Mouse (Mus musculus) kidney, embryonic 15.5 days (tissue): ENCODE data around the gene Cpeb1. TPM values are rescaled to one million over a fixed set of nuclear protein-coding genes. Genes with fewer than 3 reads are reported as not detected.

Experiments
- ATAC-seq: fragments of 200-750 bp; cut with Nextera tagmentation; replicated peaks from 2 replicates; pipeline ENCODE4 v1.8.0; 2017; ENCODE audit warnings: moderate TSS enrichment; ENCODE audit not compliant: low FRiP score
- H3K27ac ChIP-seq: fragments of 300-500 bp; sonication (generic); 2 replicates; pipeline ENCODE4 v1.5.1; 2015; ENCODE audit warnings: mild to moderate bottlenecking, inconsistent platforms
- H3K27me3 ChIP-seq: fragments of 300-500 bp; sonication (generic); 2 replicates; pipeline ENCODE4 v1.6.1; 2015; ENCODE audit warnings: inconsistent platforms
- H3K36me3 ChIP-seq: fragments of 300-500 bp; sonication (generic); 2 replicates; pipeline ENCODE4 v1.6.1; 2015; ENCODE audit warnings: inconsistent platforms
- H3K4me1 ChIP-seq: fragments of 300-500 bp; sonication (generic); 2 replicates; pipeline ENCODE4 v1.6.1; 2015; ENCODE audit warnings: inconsistent platforms
- H3K4me2 ChIP-seq: fragments of 300-500 bp; sonication (generic); 2 replicates; pipeline ENCODE4 v1.6.1; 2015; ENCODE audit warnings: moderate library complexity, mild to moderate bottlenecking, inconsistent platforms
- H3K4me3 ChIP-seq: fragments of 300-500 bp; sonication (generic); replicated peaks from 2 replicates; pipeline ENCODE4 v1.5.1; 2015; ENCODE audit warnings: mild to moderate bottlenecking, inconsistent platforms
- H3K9ac ChIP-seq: fragments of 300-500 bp; sonication (generic); 2 replicates; pipeline ENCODE4 v1.6.1; 2015; ENCODE audit warnings: mild to moderate bottlenecking, inconsistent platforms
- H3K9me3 ChIP-seq: fragments of 300-500 bp; sonication (generic); replicated peaks from 2 replicates; pipeline ENCODE4 v1.6.1; 2016; ENCODE audit warnings: inconsistent platforms
- WGBS: fragments of 180-500 bp; shearing (Covaris S2); methylation state at CpG from one replicate; pipeline ENCODE4 v1.1.7; 2015; ENCODE audit warnings: mixed read lengths; 5-methylcytosine and 5-hydroxymethylcytosine counted together
- polyA plus RNA-seq: library from polyadenylated mRNA; unstranded; fragments of >200 nt; fragmentation: Nextera tagmentation; extraction: Ambion mirVana; gene quantifications from 2 replicates; pipeline ENCODE4 v1.2.1, GENCODE M21; 2015

The Cpeb1 gene
- polyA plus RNA-seq, 1 experiment from 2014 or later: 1.9 TPM

DNA sequence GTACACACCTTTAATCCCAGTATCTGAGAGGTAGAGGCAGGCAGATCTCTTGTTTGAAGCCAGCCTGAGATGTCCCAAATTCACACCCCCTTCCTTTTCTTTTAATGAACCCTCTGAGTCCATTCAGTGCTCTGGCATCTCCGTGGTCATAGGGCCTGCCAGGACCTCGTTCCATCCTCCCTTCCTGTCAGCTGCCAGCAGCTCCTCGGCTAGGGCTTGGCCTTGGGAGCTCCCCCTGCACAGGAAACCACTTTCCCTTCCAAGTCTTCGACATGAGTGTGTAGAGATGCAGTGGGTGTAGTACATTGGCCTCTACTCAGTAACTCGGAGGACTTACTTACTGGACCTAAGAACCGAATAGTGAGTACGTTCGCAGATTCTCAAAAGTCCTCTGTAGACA lies 139.7 kb downstream of the Cpeb1 start:
- H3K27ac ChIP-seq: no peak overlapping the region
- H3K4me2 ChIP-seq: no peak overlapping the region
- H3K27me3 ChIP-seq: no peaks in the 10 kb centered on the region
- 70% methylated on average over 8 of the region's 8 CpGs for WGBS
- no peaks in the 10 kb centered on the region for H3K36me3 ChIP-seq
- H3K4me1 ChIP-seq: peaks cover 3% of the 10 kb centered on the region; the same call in 1 of the 2 replicates
- H3K9me3 ChIP-seq: no peaks in the 10 kb centered on the region
- ATAC-seq: no peak
- no peak overlapping the region for H3K4me3 ChIP-seq
- no peak overlapping the region for H3K9ac ChIP-seq

DNA sequence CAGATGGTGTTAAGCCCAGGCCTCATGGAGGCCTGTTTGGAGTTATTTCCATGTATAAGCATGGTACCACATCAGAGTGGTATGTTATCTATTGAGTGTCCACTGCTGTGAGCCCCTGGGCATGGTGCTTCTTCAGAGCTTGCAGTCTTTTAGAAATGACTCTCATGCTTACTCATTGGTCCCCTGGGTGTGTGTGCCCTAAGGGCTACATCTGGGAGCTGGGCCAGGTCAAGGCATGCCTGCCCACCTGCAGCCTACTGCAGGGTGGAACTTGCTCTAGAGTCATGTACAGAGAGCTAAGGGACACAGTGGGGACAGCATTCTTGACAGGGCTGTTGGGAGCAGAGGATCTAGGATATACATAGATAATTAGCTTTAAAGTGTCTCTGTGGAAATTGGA lies 143.7 kb downstream of the Cpeb1 start:
- H3K4me1 ChIP-seq: no peaks in the 10 kb centered on the region
- no peaks in the 10 kb centered on the region for H3K27me3 ChIP-seq
- ATAC-seq: no peak
- H3K4me2 ChIP-seq: no peak overlapping the region
- H3K9me3 ChIP-seq: no peaks in the 10 kb centered on the region
- no peak overlapping the region for H3K27ac ChIP-seq
- no peaks in the 10 kb centered on the region for H3K36me3 ChIP-seq
- H3K4me3 ChIP-seq: no peak overlapping the region
- no peak overlapping the region for H3K9ac ChIP-seq

DNA sequence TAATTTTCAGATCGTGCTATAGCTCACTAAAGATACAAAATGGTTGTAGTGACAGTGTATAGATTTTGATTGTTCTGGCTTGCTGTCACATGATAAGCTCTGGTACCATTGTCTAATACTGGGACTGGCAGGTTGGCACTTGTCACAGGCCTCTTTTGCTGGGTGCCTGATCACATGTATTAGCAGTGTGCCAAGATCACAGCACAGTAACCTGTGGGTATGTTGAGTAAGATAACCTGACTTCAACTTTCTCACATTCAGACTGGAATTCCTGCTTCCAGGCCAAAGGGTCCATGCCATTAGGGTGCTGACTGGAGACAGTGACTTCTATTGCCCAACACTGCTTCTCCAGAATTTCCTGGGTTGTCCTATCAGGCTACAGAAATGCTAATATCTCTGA lies 144.1 kb downstream of the Cpeb1 start:
- Histone ChIP-seq H3K27me3 (no peaks in the 10 kb centered on the region), H3K4me2 (no peak overlapping the region), H3K27ac (no peak overlapping the region), H3K36me3 (no peaks in the 10 kb centered on the region), H3K4me1 (no peaks in the 10 kb centered on the region), H3K4me3 (no peak overlapping the region), H3K9me3 (no peaks in the 10 kb centered on the region), H3K9ac (no peak overlapping the region)
- ATAC-seq: no peak
- WGBS: 97% methylated on average over 1 of the region's 1 CpGs

DNA sequence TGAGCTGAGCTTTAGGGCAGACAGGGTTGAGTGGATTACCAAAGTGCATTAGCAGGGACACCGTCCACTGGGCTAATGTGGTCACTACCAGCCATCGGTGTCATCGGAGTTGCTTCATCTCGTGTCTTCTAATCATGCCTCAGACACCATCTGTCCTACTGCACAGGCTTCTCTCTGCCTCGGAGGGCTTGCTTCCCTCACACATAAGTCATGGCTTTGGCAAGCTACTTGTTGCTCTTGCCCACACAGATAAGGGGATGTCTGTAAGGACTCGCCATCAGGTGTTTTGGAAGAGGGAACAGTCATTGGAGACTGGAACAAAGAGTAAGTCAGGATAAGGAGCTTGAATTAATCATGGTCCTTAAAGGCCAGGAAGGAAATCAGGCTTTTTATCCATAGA lies 146.0 kb downstream of the Cpeb1 start:
- Histone ChIP-seq H3K9ac (no peak overlapping the region; the same call in 1 of the 2 replicates), H3K27ac (no peak overlapping the region), H3K36me3 (no peaks in the 10 kb centered on the region), H3K4me3 (no peak overlapping the region), H3K9me3 (no peaks in the 10 kb centered on the region), H3K27me3 (no peaks in the 10 kb centered on the region), H3K4me2 (no peak overlapping the region), H3K4me1 (no peaks in the 10 kb centered on the region)
- 92% methylated on average over 6 of the region's 6 CpGs for WGBS
- ATAC-seq: no peak

DNA sequence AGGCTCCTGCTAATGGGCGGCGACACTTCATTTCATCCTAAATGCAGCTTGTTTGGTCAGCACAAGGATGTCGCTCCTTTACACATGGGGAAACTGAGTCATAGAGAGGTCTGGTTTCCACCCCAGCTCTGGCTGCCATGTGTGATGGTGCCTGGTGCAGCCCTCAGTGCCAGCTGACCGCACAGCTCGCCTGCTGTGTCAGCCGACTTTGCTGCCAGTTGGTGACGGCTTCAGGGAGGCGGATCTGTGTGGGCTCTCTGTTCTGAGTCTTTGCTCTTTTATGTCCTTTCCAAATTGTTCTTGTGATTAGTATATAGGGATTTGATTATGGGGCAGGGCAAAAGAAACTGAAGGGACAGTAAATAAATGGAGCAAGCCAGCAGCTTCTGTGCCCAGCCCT lies 147.5 kb downstream of the Cpeb1 start:
- no peak overlapping the region for H3K27ac ChIP-seq
- no peaks in the 10 kb centered on the region for H3K27me3 ChIP-seq
- H3K36me3 ChIP-seq: no peaks in the 10 kb centered on the region
- no peak overlapping the region for H3K4me3 ChIP-seq
- no peak for ATAC-seq
- H3K9me3 ChIP-seq: no peaks in the 10 kb centered on the region
- H3K4me2 ChIP-seq: no peak overlapping the region
- no peaks in the 10 kb centered on the region for H3K4me1 ChIP-seq
- H3K9ac ChIP-seq: no peak overlapping the region
- 68% methylated on average over 8 of the region's 8 CpGs for WGBS

DNA sequence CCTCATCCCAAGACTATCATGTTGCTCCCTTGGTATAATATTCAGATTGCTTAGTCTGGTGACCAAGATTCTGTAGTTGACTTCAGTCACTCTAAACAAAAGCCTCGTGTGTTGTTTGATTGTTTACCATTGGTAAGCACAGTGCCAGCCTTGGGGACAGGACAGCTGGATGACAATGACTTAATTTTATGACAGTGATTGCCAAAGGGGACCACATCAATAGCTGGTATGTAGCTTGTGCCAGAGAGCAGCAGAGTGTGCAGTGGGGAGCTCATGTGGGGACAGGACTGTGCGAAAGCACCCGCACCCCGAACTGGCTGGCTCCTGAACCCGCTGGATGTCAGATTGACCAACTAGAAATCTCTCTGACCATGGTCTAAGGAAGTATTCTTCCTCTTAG lies 150.6 kb downstream of the Cpeb1 start:
- no peak overlapping the region for H3K27ac ChIP-seq
- no peak overlapping the region for H3K4me2 ChIP-seq
- no peaks in the 10 kb centered on the region for H3K36me3 ChIP-seq
- 90% methylated on average over 5 of the region's 5 CpGs for WGBS
- ATAC-seq: no peak
- H3K9me3 ChIP-seq: no peaks in the 10 kb centered on the region
- no peak overlapping the region for H3K9ac ChIP-seq
- no peak overlapping the region for H3K4me3 ChIP-seq
- H3K4me1 ChIP-seq: peaks cover 7% of the 10 kb centered on the region
- H3K27me3 ChIP-seq: no peaks in the 10 kb centered on the region

GRCm38 (mm10) chr7:81304100-81304499 lies 151.2 kb downstream of the Cpeb1 start:
- no peak overlapping the region for H3K27ac ChIP-seq
- 57% methylated on average over 5 of the region's 5 CpGs for WGBS

GRCm38 (mm10) chr7:81303682-81304081 lies 151.6 kb downstream of the Cpeb1 start:
- Histone ChIP-seq H3K27ac (no peak overlapping the region), H3K36me3 (no peaks in the 10 kb centered on the region), H3K4me1 (peaks cover 7% of the 10 kb centered on the region), H3K9me3 (no peaks in the 10 kb centered on the region), H3K9ac (no peak overlapping the region), H3K4me2 (no peak overlapping the region), H3K4me3 (no peak overlapping the region), H3K27me3 (no peaks in the 10 kb centered on the region)
- WGBS: 94% methylated on average over 2 of the region's 2 CpGs
- no peak for ATAC-seq

More at GRCm38 (mm10) chr7:81304100-81304499, 151.2 kb downstream of the Cpeb1 start:
- Histone ChIP-seq H3K9ac (no peak overlapping the region), H3K27me3 (no peaks in the 10 kb centered on the region), H3K36me3 (no peaks in the 10 kb centered on the region), H3K4me2 (no peak overlapping the region), H3K4me3 (no peak overlapping the region), H3K4me1 (peaks cover 7% of the 10 kb centered on the region), H3K9me3 (no peaks in the 10 kb centered on the region)
- ATAC-seq: no peak

GRCm38 (mm10) chr7:81301323-81301722 lies 153.9 kb downstream of the Cpeb1 start:
- Histone ChIP-seq H3K4me2 (no peak overlapping the region), H3K36me3 (no peaks in the 10 kb centered on the region), H3K4me1 (peaks cover 11% of the 10 kb centered on the region), H3K27me3 (no peaks in the 10 kb centered on the region), H3K27ac (no peak overlapping the region), H3K4me3 (no peak overlapping the region), H3K9ac (no peak overlapping the region), H3K9me3 (no peaks in the 10 kb centered on the region)
- no peak for ATAC-seq
- 53% methylated on average over 7 of the region's 7 CpGs for WGBS

DNA sequence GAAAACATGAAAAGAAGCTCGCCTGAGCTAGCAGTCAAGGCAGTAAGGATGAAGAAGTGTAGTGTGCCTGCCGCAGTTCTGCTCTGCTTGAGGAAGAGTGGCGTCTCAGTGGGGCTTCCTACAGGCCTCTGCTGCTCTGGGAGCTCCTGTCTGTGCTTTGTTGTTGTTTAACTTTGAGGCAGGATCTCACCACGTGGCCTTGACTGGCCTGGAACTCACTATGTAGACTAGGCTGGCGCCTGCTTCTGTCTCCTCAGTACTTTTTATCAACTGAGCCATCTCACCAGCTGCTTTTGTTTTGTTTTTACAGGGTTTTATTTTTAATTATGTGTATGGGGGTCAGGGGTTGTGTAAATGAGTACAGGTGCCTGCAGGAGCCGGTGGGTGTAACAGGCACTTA lies 157.1 kb downstream of the Cpeb1 start:
- ATAC-seq: no peak
- no peak overlapping the region for H3K9ac ChIP-seq
- 28% methylated on average over 6 of the region's 6 CpGs for WGBS

More for the DNA sequence above, 157.1 kb downstream of the Cpeb1 start:
- no peaks in the 10 kb centered on the region for H3K36me3 ChIP-seq
- H3K4me2 ChIP-seq: no peak overlapping the region
- H3K4me1 ChIP-seq: peaks cover 24% of the 10 kb centered on the region
- no peak overlapping the region for H3K27ac ChIP-seq
- no peaks in the 10 kb centered on the region for H3K9me3 ChIP-seq
- H3K27me3 ChIP-seq: no peaks in the 10 kb centered on the region
- no peak overlapping the region for H3K4me3 ChIP-seq

Other genes with a start within 250 kb of the Cpeb1 start
- gene Pde8a, start 241.9 kb downstream of the Cpeb1 start, polyA plus RNA-seq: 5.7 and 6.2 TPM in 2 replicates
- gene Rps17, start 110.2 kb downstream of the Cpeb1 start, polyA plus RNA-seq: 1,359 and 1,501 TPM in 2 replicates
- 1.2 and 2.6 TPM in 2 replicates for gene Ap3b2, start 38.5 kb upstream of the Cpeb1 start, polyA plus RNA-seq
- gene BC048679, start 42.8 kb upstream of the Cpeb1 start, polyA plus RNA-seq: not detected in 2 replicates
- gene Fsd2, start 111.5 kb upstream of the Cpeb1 start, polyA plus RNA-seq: 0.25 and 0.63 TPM in 2 replicates
- gene Whamm, start 115.8 kb upstream of the Cpeb1 start, polyA plus RNA-seq: 3.9 and 4.6 TPM in 2 replicates